Mouse (Mus musculus) liver, postnatal 0 days (tissue): ENCODE measurements around the gene Prss8. TPM values are rescaled to one million over a fixed set of nuclear protein-coding genes. Genes with fewer than 3 reads are reported as not detected.
A peak's percentile ranks its signal among the peaks of the same experiment; 100 is the strongest.

Experiments
- ATAC-seq: fragments of 200-750 bp; cut with Nextera tagmentation; 2 replicates; pipeline ENCODE4 v1.8.0; 2017; ENCODE audit warnings: mild to moderate bottlenecking, moderate library complexity
- DNase-seq: peaks from one replicate; pipeline ENCODE4 v3.0.0-alpha.2; 2016
- H3K27ac ChIP-seq: fragments of 300-500 bp; sonication (generic); 2 replicates; pipeline ENCODE4 v1.5.1; 2014; ENCODE audit warnings: antibody characterized with exemption, moderate library complexity, mild to moderate bottlenecking, low read depth
- H3K27me3 ChIP-seq: fragments of 300-500 bp; sonication (generic); 2 replicates; pipeline ENCODE4 v1.6.1; 2014; ENCODE audit warnings: low read length, control low read depth, mixed read lengths; ENCODE audit not compliant: insufficient read depth
- H3K36me3 ChIP-seq: fragments of 300-500 bp; sonication (generic); replicated peaks from 2 replicates; pipeline ENCODE4 v1.6.1; 2014; ENCODE audit warnings: mild to moderate bottlenecking, control low read depth, low read length, moderate library complexity, mixed read lengths; ENCODE audit not compliant: insufficient read depth
- H3K4me1 ChIP-seq: fragments of 300-500 bp; sonication (generic); 2 replicates; pipeline ENCODE4 v1.6.1; 2014; ENCODE audit warnings: antibody characterized with exemption, mild to moderate bottlenecking, control low read depth; ENCODE audit not compliant: insufficient read depth
- H3K4me2 ChIP-seq: fragments of 300-500 bp; sonication (generic); 2 replicates; pipeline ENCODE4 v1.6.1; 2014; ENCODE audit warnings: low read depth, mild to moderate bottlenecking, low read length, moderate library complexity, mixed read lengths
- H3K4me3 ChIP-seq: fragments of 300-500 bp; sonication (generic); 2 replicates; pipeline ENCODE4 v1.5.1; 2014; ENCODE audit warnings: low read depth, low read length
- H3K9ac ChIP-seq: fragments of 300-500 bp; sonication (generic); replicated peaks from 2 replicates; pipeline ENCODE4 v1.6.1; 2014; ENCODE audit warnings: mild to moderate bottlenecking, moderate library complexity
- H3K9me3 ChIP-seq: fragments of 300-500 bp; sonication (generic); 2 replicates; pipeline ENCODE4 v1.6.1; 2016; ENCODE audit warnings: mild to moderate bottlenecking, control low read depth, low read length, mixed read lengths
- CTCF ChIP-seq: sonication (generic); IDR thresholded peaks from 2 replicates; pipeline ENCODE4 v1.5.1; 2016; ENCODE audit warnings: antibody characterized with exemption, low read depth
- EP300 ChIP-seq: IDR thresholded peaks from 2 replicates; pipeline ENCODE4 v1.6.1; 2016; ENCODE audit warnings: antibody characterized with exemption, low read depth, mild to moderate bottlenecking
- WGBS: fragments of 180-500 bp; shearing (Covaris S2); extraction: QIAGEN DNeasy Blood & Tissue Kit; methylation state at CpG from one replicate; pipeline ENCODE4 v1.1.7; 2014; ENCODE audit not compliant: insufficient replicate concordance; 5-methylcytosine and 5-hydroxymethylcytosine counted together
- polyA plus RNA-seq: library from polyadenylated mRNA; unstranded; fragments of >200 nt; fragmentation: Nextera tagmentation; extraction: Ambion mirVana; gene quantifications from 2 replicates; pipeline ENCODE4 v1.2.1, GENCODE M21; 2015

Gene Prss8
- polyA plus RNA-seq, 1 experiment from 2014 or later, result 13.7 TPM

GRCm38 (mm10) chr7:127915293-127915692 lies 14.6 kb downstream of the Prss8 start:
- H3K4me2 ChIP-seq, result no peak overlapping the region

GRCm38 (mm10) chr7:127912938-127913337 lies 17.0 kb downstream of the Prss8 start:
- Histone ChIP-seq H3K9me3 (no peaks in the 10 kb centered on the region), H3K9ac (peak overlapping the region; percentile 83), H3K27me3 (no peaks in the 10 kb centered on the region), H3K27ac (peak overlapping the region; percentile 83), H3K36me3 (peaks cover 31% of the 10 kb centered on the region), H3K4me2 (peak overlapping the region; percentile 83), H3K4me1 (peaks cover 10% of the 10 kb centered on the region), H3K4me3 (peak overlapping the region; percentile 95)
- DNase-seq (no peak), ATAC-seq (no peak)
- 4% methylated on average over 4 of the region's 4 CpGs for WGBS
- TF ChIP-seq CTCF, result no peak
- no peak for TF ChIP-seq EP300

More at GRCm38 (mm10) chr7:127915293-127915692, 14.6 kb downstream of the Prss8 start:
- Histone ChIP-seq H3K9me3 (no peaks in the 10 kb centered on the region), H3K4me1 (peaks cover 10% of the 10 kb centered on the region), H3K36me3 (peaks cover 14% of the 10 kb centered on the region), H3K27me3 (no peaks in the 10 kb centered on the region), H3K4me3 (no peak overlapping the region), H3K27ac (no peak overlapping the region), H3K9ac (no peak overlapping the region)
- 80% methylated on average over 12 of the region's 12 CpGs for WGBS
- ATAC-seq (no peak), DNase-seq (no peak)
- TF ChIP-seq CTCF (no peak), EP300 (no peak)

GRCm38 (mm10) chr7:127912190-127912871 lies 17.6 kb downstream of the Prss8 start, which contains the start of gene Kat8:
TSS of gene Kat8 (plus strand) at chr7:127912516.
- H3K4me3 ChIP-seq, result peak within 1 kb of the TSS; percentile 95
- no peaks in the 10 kb centered on the region for H3K27me3 ChIP-seq
- DNase-seq, result peak; percentile 93
- WGBS, result under 1% methylated on average over 40 of the region's 40 CpGs
- peaks cover 10% of the 10 kb centered on the region for H3K4me1 ChIP-seq
- TF ChIP-seq EP300 (peak; percentile 66), CTCF (no peak)
- peak within 1 kb of the TSS; percentile 83 for H3K9ac ChIP-seq
- ATAC-seq, result peak; percentile 97
- H3K36me3 ChIP-seq, result peaks cover 36% of the 10 kb centered on the region
- peak within 1 kb of the TSS; percentile 83 for H3K27ac ChIP-seq
- no peaks in the 10 kb centered on the region for H3K9me3 ChIP-seq
- H3K4me2 ChIP-seq, result peak within 1 kb of the TSS; percentile 83

- peaks cover 46% of the 10 kb centered on the region for H3K36me3 ChIP-seq
- ATAC-seq, result no peak
- TF ChIP-seq EP300 (no peak), CTCF (no peak)
- no peak overlapping the region for H3K27ac ChIP-seq
- peaks cover 19% of the 10 kb centered on the region for H3K4me1 ChIP-seq
- WGBS, result 76% methylated on average over 4 of the region's 4 CpGs
- no peak overlapping the region for H3K4me2 ChIP-seq
- no peak overlapping the region for H3K4me3 ChIP-seq
- no peak overlapping the region for H3K9ac ChIP-seq
- no peaks in the 10 kb centered on the region for H3K27me3 ChIP-seq
- H3K9me3 ChIP-seq, result no peaks in the 10 kb centered on the region
- no peak for DNase-seq
Observed at GRCm38 (mm10) chr7:127908656-127909055, 21.2 kb downstream of the Prss8 start.

- H3K36me3 ChIP-seq, result peaks cover 46% of the 10 kb centered on the region
- no peak for TF ChIP-seq EP300
- TF ChIP-seq CTCF, result no peak
- H3K4me1 ChIP-seq, result peaks cover 13% of the 10 kb centered on the region
- ATAC-seq (no peak), DNase-seq (no peak)
- H3K27me3 ChIP-seq, result no peaks in the 10 kb centered on the region
- H3K9ac ChIP-seq, result no peak overlapping the region
- H3K4me2 ChIP-seq, result no peak overlapping the region
- H3K27ac ChIP-seq, result no peak overlapping the region
- 90% methylated on average over 12 of the region's 12 CpGs for WGBS
- no peak overlapping the region for H3K4me3 ChIP-seq
- no peaks in the 10 kb centered on the region for H3K9me3 ChIP-seq
Observed at GRCm38 (mm10) chr7:127907939-127908338, 22.0 kb downstream of the Prss8 start.

GRCm38 (mm10) chr7:127903971-127904796 lies 25.7 kb downstream of the Prss8 start, which contains the start of gene Bckdk:
TSS of gene Bckdk (plus strand) at chr7:127904082.
- Histone ChIP-seq H3K4me1 (peaks cover 23% of the 10 kb centered on the region), H3K27ac (peak within 1 kb of the TSS; percentile 78), H3K9ac (peak within 1 kb of the TSS; percentile 90), H3K9me3 (no peaks in the 10 kb centered on the region), H3K36me3 (peaks cover 38% of the 10 kb centered on the region), H3K27me3 (no peaks in the 10 kb centered on the region), H3K4me3 (peak within 1 kb of the TSS; percentile 82), H3K4me2 (peak within 1 kb of the TSS; percentile 93)
- peak; percentile 84 for DNase-seq
- TF ChIP-seq CTCF (no peak), EP300 (no peak; the same call in 1 of the 2 replicates)
- WGBS, result 7% methylated on average over 38 of the region's 38 CpGs
- ATAC-seq, result peak; percentile 90
